Mouse (Mus musculus) CH12.LX (cell line): ENCODE measurements at regions not wholly inside any gene's neighbourhood (a gene's known extent, or its start where the extent isn't known, plus 50 kb on each side); places are given as distances from the start of the nearest gene placed in this dataset.

Experiments used
- DNase-seq: peaks from one replicate; pipeline ENCODE4 v3.0.0-alpha.2; 2013; ENCODE audit errors: extremely low read depth
- H3K27ac ChIP-seq: 2 replicates; pipeline ENCODE4 v1.5.1; 2012; ENCODE audit warnings: low read depth, mild to moderate bottlenecking, control low read depth, moderate library complexity; ENCODE audit not compliant: insufficient read depth
- H3K27me3 ChIP-seq: replicated peaks from 2 replicates; pipeline ENCODE3; 2012; ENCODE audit warnings: inconsistent platforms
- H3K36me3 ChIP-seq, 2 experiments: replicated peaks in 1 of 2; 2 replicates each; pipeline versions ENCODE3 to v1.6.1; 2012; ENCODE audit warnings: inconsistent platforms in 1 of 2, low read length in 1 of 2, mild to moderate bottlenecking in 1 of 2, mixed read lengths in 1 of 2, moderate library complexity in 1 of 2; ENCODE audit not compliant: control insufficient read depth in 1 of 2, insufficient read depth in 1 of 2
- H3K4me1 ChIP-seq, 2 experiments: 2 replicates each; pipeline ENCODE4 v1.6.1; 2012; ENCODE audit warnings: inconsistent platforms in 1 of 2, moderate library complexity in 1 of 2; ENCODE audit not compliant: insufficient read depth in 2 of 2, control insufficient read depth in 1 of 2
- H3K4me2 ChIP-seq: 2 replicates; pipeline ENCODE4 v1.6.1; 2012; ENCODE audit warnings: low read depth, mild to moderate bottlenecking, control low read depth; ENCODE audit not compliant: poor library complexity, insufficient read depth, severe bottlenecking
- H3K4me3 ChIP-seq, 3 experiments: fragments of 150-350 bp in 1 of 3; sonication (generic) in 1 of 3; replicated peaks in 1 of 3; 2 replicates each; pipeline versions ENCODE3 to v1.5.1; 2011 to 2012; ENCODE audit warnings: low read depth in 2 of 3, low read length in 2 of 3, mild to moderate bottlenecking in 2 of 3, moderate library complexity in 2 of 3, control low read depth in 1 of 3, improper control_type of control experiment in 1 of 3, inconsistent platforms in 1 of 3, mixed read lengths in 1 of 3; ENCODE audit not compliant: poor library complexity in 1 of 3
- H3K79me2 ChIP-seq: replicated peaks from 2 replicates; pipeline ENCODE4 v1.6.1; 2012; ENCODE audit warnings: mild to moderate bottlenecking, moderate library complexity; ENCODE audit not compliant: control insufficient read depth, poor library complexity, insufficient read depth, severe bottlenecking; ENCODE audit errors: extremely low read depth
- H3K9ac ChIP-seq: 2 replicates; pipeline ENCODE4 v1.6.1; 2012; ENCODE audit warnings: low read depth, mild to moderate bottlenecking, control low read depth, moderate library complexity; ENCODE audit not compliant: insufficient read depth
- H3K9me3 ChIP-seq: replicated peaks from 2 replicates; pipeline ENCODE3; 2012; ENCODE audit warnings: low read length, inconsistent platforms, mixed read lengths
- CTCF ChIP-seq, 2 experiments: IDR thresholded peaks in 1 of 2; conservative IDR thresholded peaks in 1 of 2; 2 replicates each; pipeline ENCODE4 v1.5.1; 2011 to 2012; ENCODE audit warnings: low read depth in 2 of 2, low read length in 2 of 2, improper control_type of control experiment in 1 of 2, inconsistent platforms in 1 of 2, mild to moderate bottlenecking in 1 of 2, moderate library complexity in 1 of 2
- ELF1 ChIP-seq: IDR thresholded peaks from 2 replicates; pipeline ENCODE4 v1.6.1; 2014; ENCODE audit warnings: low read depth, mild to moderate bottlenecking, inconsistent platforms, low read length, improper control_type of control experiment
- EP300 ChIP-seq: IDR thresholded peaks from 2 replicates; pipeline ENCODE4 v1.6.1; 2011; ENCODE audit warnings: low read length, improper control_type of control experiment
- ETS1 ChIP-seq: conservative IDR thresholded peaks from 2 replicates; pipeline ENCODE4 v1.6.1; 2012; ENCODE audit warnings: low read depth, mild to moderate bottlenecking, inconsistent platforms, low read length, improper control_type of control experiment, moderate library complexity
- GABPA ChIP-seq: IDR thresholded peaks from 2 replicates; pipeline ENCODE4 v1.6.1; 2012; ENCODE audit warnings: low read depth, low read length, improper control_type of control experiment, inconsistent platforms; ENCODE audit not compliant: insufficient replicate concordance
- HCFC1 ChIP-seq: IDR thresholded peaks from 2 replicates; pipeline ENCODE4 v1.6.1; 2012; ENCODE audit warnings: low read depth, mild to moderate bottlenecking, inconsistent platforms, low read length, improper control_type of control experiment
- IRF4 ChIP-seq: IDR thresholded peaks from 2 replicates; pipeline ENCODE4 v1.6.1; 2014; ENCODE audit warnings: low read depth, mild to moderate bottlenecking, inconsistent platforms, low read length, improper control_type of control experiment
- JUN ChIP-seq: IDR thresholded peaks from 2 replicates; pipeline ENCODE4 v1.6.1; 2011; ENCODE audit warnings: low read depth, mild to moderate bottlenecking, low read length, improper control_type of control experiment, moderate library complexity; ENCODE audit not compliant: insufficient read depth
- KAT2A ChIP-seq: IDR thresholded peaks from 2 replicates; pipeline ENCODE4 v1.6.1; 2012; ENCODE audit warnings: low read length, improper control_type of control experiment, inconsistent platforms; ENCODE audit not compliant: insufficient replicate concordance
- MAFK ChIP-seq: IDR thresholded peaks from 2 replicates; pipeline ENCODE4 v1.6.1; 2011; ENCODE audit warnings: low read length, improper control_type of control experiment; ENCODE audit not compliant: insufficient replicate concordance
- MAX ChIP-seq: IDR thresholded peaks from 2 replicates; pipeline ENCODE4 v1.6.1; 2011; ENCODE audit warnings: low read length, improper control_type of control experiment
- MAZ ChIP-seq: IDR thresholded peaks from 2 replicates; pipeline ENCODE4 v1.6.1; 2012; ENCODE audit warnings: low read depth, mild to moderate bottlenecking, inconsistent platforms, low read length, improper control_type of control experiment, moderate library complexity
- MEF2A ChIP-seq: IDR thresholded peaks from 2 replicates; pipeline ENCODE4 v1.6.1; 2014; ENCODE audit warnings: low read depth, mild to moderate bottlenecking, inconsistent platforms, low read length, improper control_type of control experiment, borderline replicate concordance
- MYC ChIP-seq: IDR thresholded peaks from 2 replicates; pipeline ENCODE4 v1.6.1; 2011; ENCODE audit warnings: low read depth, mild to moderate bottlenecking, improper control_type of control experiment, low read length
- PAX5 ChIP-seq: IDR thresholded peaks from 2 replicates; pipeline ENCODE4 v1.6.1; 2012; ENCODE audit warnings: low read length, inconsistent platforms, mixed read lengths
- RAD21 ChIP-seq: IDR thresholded peaks from 2 replicates; pipeline ENCODE4 v1.6.1; 2011; ENCODE audit warnings: low read depth, mild to moderate bottlenecking, low read length, improper control_type of control experiment, moderate library complexity
- RCOR1 ChIP-seq: conservative IDR thresholded peaks from 2 replicates; pipeline ENCODE4 v1.6.1; 2012; ENCODE audit warnings: low read depth, mild to moderate bottlenecking, inconsistent platforms, low read length, improper control_type of control experiment
- TCF12 ChIP-seq: IDR thresholded peaks from 2 replicates; pipeline ENCODE4 v1.6.1; 2014; ENCODE audit warnings: low read depth, mild to moderate bottlenecking, inconsistent platforms, low read length, improper control_type of control experiment
- USF2 ChIP-seq: conservative IDR thresholded peaks from 2 replicates; pipeline ENCODE4 v1.6.1; 2011; ENCODE audit warnings: low read depth, low read length, improper control_type of control experiment
- ZC3H11A ChIP-seq: IDR thresholded peaks from 2 replicates; pipeline ENCODE4 v1.6.1; 2012; ENCODE audit warnings: low read depth, mild to moderate bottlenecking, inconsistent platforms, low read length, improper control_type of control experiment
- ZKSCAN1 ChIP-seq: IDR thresholded peaks from 2 replicates; pipeline ENCODE4 v1.6.1; 2012; ENCODE audit warnings: low read depth, inconsistent platforms, low read length, improper control_type of control experiment, borderline replicate concordance
- ZMIZ1 ChIP-seq: IDR thresholded peaks from 2 replicates; pipeline ENCODE4 v1.6.1; 2012; ENCODE audit warnings: low read depth, mild to moderate bottlenecking, inconsistent platforms, low read length, improper control_type of control experiment
- dilution Hi-C: fragments of 300-500 bp; cut with MboI; formaldehyde crosslinking; loops from 2 replicates; pipeline ENCODE4 v1.14.3; 2020; ENCODE audit warnings: low sequenced_read_pairs; ENCODE audit not compliant: extremely low pct_unique_long_range_greater_than_20kb, extremely low pct_ligation_motif_present
- in situ Hi-C: fragments of 300-500 bp; cut with MboI; formaldehyde crosslinking; loops from 3 replicates; pipeline ENCODE4 v1.14.3; 2019; ENCODE audit warnings: low sequenced_read_pairs, low pct_ligation_motif_present, low pct_unique_long_range_greater_than_20kb, mixed read lengths

DNA sequence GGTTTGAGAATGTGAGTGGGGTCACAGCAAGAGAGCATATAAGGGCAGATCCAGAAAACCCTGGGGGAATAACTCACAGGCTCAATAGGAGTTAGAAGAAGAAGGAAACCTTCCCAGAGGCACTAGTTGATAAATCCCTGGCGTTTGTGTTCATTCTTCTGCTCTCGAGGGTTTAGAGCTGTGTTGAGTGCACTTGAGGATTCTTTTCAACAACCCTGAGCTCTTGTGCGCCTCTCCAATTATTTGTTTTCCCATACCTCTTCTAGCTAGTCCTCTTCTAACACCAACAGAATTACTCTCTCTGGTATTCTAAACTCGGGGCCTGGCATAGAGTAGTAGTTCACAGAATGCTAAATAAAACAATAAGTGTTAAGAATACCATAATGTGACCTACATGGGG is 151.9 kb upstream of the Cttnbp2 start:
- no peak overlapping the region for H3K9ac ChIP-seq
- H3K27ac ChIP-seq: no peak overlapping the region
- no peaks in the 10 kb centered on the region for H3K27me3 ChIP-seq
- in situ Hi-C loops: no loop called here
- H3K9me3 ChIP-seq: no peaks in the 10 kb centered on the region
- H3K79me2 ChIP-seq: no peaks in the 10 kb centered on the region
- no peak for DNase-seq
- H3K36me3 ChIP-seq: no peaks in the 10 kb centered on the region
- TF ChIP-seq USF2 (no peak), KAT2A (no peak), MAZ (no peak), MAX (no peak), MEF2A (no peak), JUN (no peak), IRF4 (no peak), ZMIZ1 (no peak), TCF12 (no peak), GABPA (no peak), RAD21 (no peak), MYC (no peak)
- H3K4me3 ChIP-seq: no peak overlapping the region
- dilution Hi-C loops: no loop called here
- H3K4me2 ChIP-seq: no peak overlapping the region
- H3K4me1 ChIP-seq: no peaks in the 10 kb centered on the region

DNA sequence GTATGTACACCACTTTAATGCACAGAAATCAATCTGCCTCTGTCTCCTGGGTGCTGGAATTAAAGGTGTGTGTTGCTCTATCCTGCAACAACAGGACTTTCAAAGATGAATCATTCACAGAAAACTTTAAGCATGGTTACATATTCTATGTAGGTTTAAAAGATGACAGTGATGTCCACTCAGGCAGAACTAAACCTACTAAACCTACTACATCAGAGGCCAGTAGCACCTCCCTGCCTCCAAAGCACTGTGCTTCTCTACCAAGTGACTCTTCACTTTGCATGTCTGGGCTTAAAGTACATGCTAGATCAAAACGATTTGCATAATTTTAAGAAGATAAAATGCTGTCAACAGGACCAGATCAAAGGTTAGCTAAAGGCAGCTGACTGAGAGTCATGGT is 156.0 kb upstream of the Cttnbp2 start:
- Histone ChIP-seq H3K9me3 (no peaks in the 10 kb centered on the region), H3K4me1 (no peaks in the 10 kb centered on the region), H3K79me2 (no peaks in the 10 kb centered on the region), H3K27ac (no peak overlapping the region), H3K4me3 (no peak overlapping the region), H3K9ac (no peak overlapping the region), H3K27me3 (no peaks in the 10 kb centered on the region), H3K4me2 (no peak overlapping the region), H3K36me3 (no peaks in the 10 kb centered on the region)
- TF ChIP-seq MAFK: no peak
- no peak for TF ChIP-seq ZC3H11A
- TF ChIP-seq MEF2A: no peak
- no peak for TF ChIP-seq CTCF (conservative IDR thresholded peaks at IDR 0.05 in 1 of 2, IDR thresholded peaks at IDR 0.05 in 1 of 2; ENCODE audit: low read depth in 2 of 2, low read length in 2 of 2)
- no peak for TF ChIP-seq IRF4
- TF ChIP-seq HCFC1: no peak
- no peak for TF ChIP-seq RCOR1
- no peak for TF ChIP-seq ETS1
- TF ChIP-seq EP300: no peak
- no peak for TF ChIP-seq GABPA
- TF ChIP-seq ELF1: no peak
- no peak for TF ChIP-seq ZKSCAN1
- TF ChIP-seq PAX5: no peak
- in situ Hi-C loops: no loop called here
- no peak for DNase-seq
- dilution Hi-C loops: no loop called here
